Mouse (Mus musculus) embryonic facial prominence, embryonic 10.5 days (tissue): ENCODE results near the gene Bcar3. TPM values are rescaled to one million over a fixed set of nuclear protein-coding genes. Genes with fewer than 3 reads are reported as not detected.

Experiments
- DNase-seq: peaks from one replicate; pipeline ENCODE4 v3.0.0-alpha.2; 2017; ENCODE audit warnings: low spot score
- H3K27ac ChIP-seq: fragments of 300-500 bp; sonication (generic); replicated peaks from 2 replicates; pipeline ENCODE4 v1.5.1; 2016; ENCODE audit warnings: mild to moderate bottlenecking
- H3K27me3 ChIP-seq: fragments of 300-500 bp; sonication (generic); replicated peaks from 2 replicates; pipeline ENCODE4 v1.6.1; 2016; ENCODE audit warnings: low read depth, mild to moderate bottlenecking; ENCODE audit not compliant: poor library complexity, severe bottlenecking
- H3K36me3 ChIP-seq: fragments of 300-500 bp; sonication (generic); replicated peaks from 2 replicates; pipeline ENCODE4 v1.6.1; 2016; ENCODE audit warnings: mild to moderate bottlenecking, moderate library complexity
- H3K4me1 ChIP-seq: fragments of 300-500 bp; sonication (generic); 2 replicates; pipeline ENCODE4 v1.6.1; 2016
- H3K4me3 ChIP-seq: fragments of 300-500 bp; sonication (generic); 2 replicates; pipeline ENCODE4 v1.5.1; 2016; ENCODE audit warnings: mild to moderate bottlenecking, moderate library complexity
- H3K9me3 ChIP-seq: fragments of 300-500 bp; sonication (generic); 2 replicates; pipeline ENCODE4 v1.6.1; 2016; ENCODE audit warnings: mild to moderate bottlenecking
- WGBS: fragments of 180-500 bp; shearing (Covaris S2); methylation state at CpG from one replicate; pipeline ENCODE4 v1.1.7; 2016; 5-methylcytosine and 5-hydroxymethylcytosine counted together
- polyA plus RNA-seq: library from polyadenylated mRNA; unstranded; fragments of >200 nt; fragmentation: Nextera tagmentation; extraction: Ambion mirVana; gene quantifications from 2 replicates; pipeline ENCODE4 v1.2.1, GENCODE M21; 2016

Bcar3 gene
- polyA plus RNA-seq, 1 experiment from 2014 or later = 10.1 TPM

DNA sequence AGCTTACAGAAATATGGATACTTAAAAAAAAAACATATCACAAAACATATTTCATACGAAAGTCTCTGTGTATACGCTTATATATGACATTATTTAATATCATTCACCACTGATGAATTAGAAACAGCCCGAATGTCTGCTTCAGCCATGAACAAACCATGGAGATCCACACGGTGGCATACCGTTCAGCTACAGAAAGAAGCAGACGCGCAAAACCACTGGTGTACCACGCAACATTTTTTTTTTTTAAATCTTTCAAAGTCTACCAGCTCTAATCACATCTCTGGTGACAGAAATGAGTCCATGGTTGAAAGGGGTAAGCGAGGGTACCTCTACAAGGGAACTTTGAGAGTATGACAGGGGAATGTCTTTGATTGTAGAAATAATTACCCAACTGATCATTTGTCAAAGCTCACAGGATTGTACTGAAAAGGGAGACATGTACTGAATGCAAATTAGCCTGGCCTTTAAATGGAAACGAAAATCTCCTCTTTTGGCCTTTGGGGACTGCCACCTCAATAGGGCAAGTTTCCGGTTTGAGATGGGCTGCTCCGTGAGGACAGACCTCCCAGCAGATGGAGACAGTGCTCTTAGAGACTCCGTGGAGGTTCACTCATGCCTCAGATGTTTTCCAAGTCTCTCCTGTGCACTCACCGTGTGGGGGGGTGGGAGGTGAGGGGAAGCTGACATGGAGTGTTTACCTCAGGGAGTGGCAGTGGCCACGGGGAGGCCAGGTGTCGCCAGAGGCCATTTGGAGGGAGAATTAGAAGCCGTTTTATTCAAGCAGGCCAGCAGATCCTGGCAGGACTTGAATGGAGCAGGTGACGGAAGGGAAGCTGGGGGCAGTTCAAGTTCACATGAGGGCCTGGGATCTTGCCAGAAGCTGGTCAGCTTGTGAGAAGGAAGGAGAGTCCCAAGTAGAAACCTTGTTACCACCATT is 168.3 kb downstream of the Bcar3 start:
- Histone ChIP-seq H3K27me3 (no peaks in the 10 kb centered on the region), H3K9me3 (no peaks in the 10 kb centered on the region), H3K36me3 (no peaks in the 10 kb centered on the region), H3K4me3 (no peak overlapping the region), H3K27ac (peak overlapping the region; percentile 82), H3K4me1 (peaks cover 60% of the 10 kb centered on the region)
- no peak for DNase-seq
- 55% methylated on average over 18 of the region's 18 CpGs for WGBS

DNA sequence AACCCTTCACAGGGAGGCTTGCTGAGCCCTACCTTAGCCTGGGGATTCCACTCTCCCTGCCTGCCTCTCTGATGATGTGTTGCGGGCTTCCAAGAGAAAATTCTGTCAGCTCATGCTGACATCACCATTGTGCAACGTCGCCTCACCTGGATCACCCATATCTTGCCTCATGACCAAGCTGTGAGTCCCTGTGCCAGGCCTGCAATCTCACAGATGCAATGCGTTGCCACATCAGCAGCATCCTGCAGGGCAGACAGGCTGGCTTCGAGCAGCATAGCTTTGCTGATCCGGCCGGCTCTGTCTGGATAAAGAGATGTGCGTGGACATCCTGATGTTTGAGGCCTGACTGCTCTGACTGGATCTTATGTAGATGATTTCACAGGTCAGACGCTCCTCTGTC is 169.2 kb downstream of the Bcar3 start:
- H3K27me3 ChIP-seq = no peaks in the 10 kb centered on the region
- H3K4me3 ChIP-seq = no peak overlapping the region
- peaks cover 55% of the 10 kb centered on the region for H3K4me1 ChIP-seq
- no peaks in the 10 kb centered on the region for H3K9me3 ChIP-seq
- peak overlapping the region; percentile 48; the same call in 1 of the 2 replicates for H3K27ac ChIP-seq
- WGBS = 84% methylated on average over 9 of the region's 9 CpGs
- DNase-seq = no peak
- no peaks in the 10 kb centered on the region for H3K36me3 ChIP-seq

DNA sequence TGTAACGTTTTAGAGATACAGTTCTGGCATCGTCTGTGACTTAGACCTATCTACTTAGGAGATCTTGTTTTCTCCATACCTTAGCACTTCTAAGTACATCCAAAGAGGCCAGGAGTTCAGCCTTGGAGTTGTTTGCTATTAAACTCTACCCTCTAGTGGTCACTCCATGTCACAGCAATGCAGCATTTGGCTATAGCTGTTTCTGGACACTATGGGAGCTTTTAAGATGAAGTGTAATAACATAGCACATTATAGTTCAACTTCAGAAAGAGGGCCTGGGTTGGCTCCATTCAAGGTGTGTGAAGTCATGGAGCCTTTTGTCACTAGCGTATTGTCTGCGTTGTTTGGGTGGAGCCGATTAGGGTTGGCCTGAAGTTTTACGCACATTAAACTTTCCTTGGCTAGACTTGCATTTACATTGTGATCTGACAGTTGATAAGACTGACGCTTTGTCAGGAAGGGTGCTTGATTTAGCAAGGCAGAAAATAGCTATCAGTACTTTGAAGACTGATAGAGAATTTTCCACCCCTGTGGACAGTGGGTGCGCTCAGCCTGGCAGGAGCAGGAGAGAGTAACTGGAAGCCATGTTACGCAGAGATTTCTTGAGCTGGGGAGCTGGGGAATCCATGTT is 172.3 kb downstream of the Bcar3 start:
- WGBS = 53% methylated on average over 9 of the region's 9 CpGs
- peak; percentile 61 for DNase-seq
- Histone ChIP-seq H3K36me3 (no peaks in the 10 kb centered on the region), H3K27ac (no peak overlapping the region), H3K27me3 (no peaks in the 10 kb centered on the region), H3K4me3 (no peak overlapping the region), H3K9me3 (no peaks in the 10 kb centered on the region), H3K4me1 (peaks cover 51% of the 10 kb centered on the region)

DNA sequence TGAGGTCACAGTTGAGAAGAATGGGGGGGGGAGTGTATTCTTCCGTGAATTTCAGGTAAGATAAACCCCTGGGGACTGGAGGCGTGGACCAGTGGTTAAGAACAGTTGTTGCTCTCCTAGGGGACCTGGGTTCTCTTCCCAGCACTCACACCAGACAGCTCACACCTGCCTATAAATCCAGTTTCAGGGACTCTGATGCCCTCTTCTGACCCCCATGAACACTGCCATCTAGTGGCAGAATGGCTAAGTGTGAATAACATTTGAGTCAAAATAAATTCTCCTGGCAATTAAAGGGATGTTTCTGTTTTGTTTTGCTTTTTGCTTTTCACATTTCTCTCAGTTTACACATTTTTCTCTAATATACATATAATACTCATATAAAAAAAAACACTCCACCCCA is 174.0 kb downstream of the Bcar3 start:
- no peaks in the 10 kb centered on the region for H3K9me3 ChIP-seq
- no peak for DNase-seq
- WGBS = 61% methylated on average over 2 of the region's 2 CpGs

DNA sequence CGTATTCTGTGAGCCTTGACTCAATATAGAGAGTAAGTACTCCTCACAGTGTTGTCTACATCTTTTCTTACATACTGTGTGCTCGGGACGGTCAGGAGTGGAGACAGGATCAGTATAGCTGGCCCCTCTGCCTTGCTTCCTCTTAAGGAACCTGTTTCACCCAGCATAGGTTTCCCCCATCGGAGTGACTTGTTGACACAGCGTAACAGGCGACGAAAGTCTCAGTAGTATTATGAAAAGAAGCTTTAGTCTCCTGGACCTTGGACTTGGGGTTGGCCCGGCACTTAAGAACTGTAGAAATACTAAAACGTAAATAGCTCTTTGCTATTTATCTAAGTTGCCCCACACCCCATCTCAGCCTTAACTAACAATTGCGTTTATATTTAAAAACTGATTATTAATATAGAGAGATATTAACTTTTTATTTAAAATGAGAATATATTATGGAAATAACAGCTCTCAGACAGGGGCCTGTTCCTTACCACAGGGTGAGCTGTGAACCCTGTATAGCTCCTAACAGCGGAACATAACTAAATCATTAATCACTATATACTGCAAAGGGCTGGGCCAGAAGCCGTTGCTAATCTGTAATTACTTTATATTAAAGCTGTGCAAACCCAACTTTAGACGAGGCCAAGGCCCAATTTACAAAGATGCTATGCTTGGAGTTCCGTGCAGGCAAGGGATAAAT is 176.5 kb downstream of the Bcar3 start:
- H3K36me3 ChIP-seq = no peaks in the 10 kb centered on the region
- H3K27ac ChIP-seq = no peak overlapping the region
- WGBS = 81% methylated on average over 14 of the region's 14 CpGs
- no peak for DNase-seq
- no peaks in the 10 kb centered on the region for H3K9me3 ChIP-seq
- H3K4me3 ChIP-seq = no peak overlapping the region
- no peaks in the 10 kb centered on the region for H3K27me3 ChIP-seq
- peaks cover 57% of the 10 kb centered on the region for H3K4me1 ChIP-seq

More for the DNA sequence above, 174.0 kb downstream of the Bcar3 start:
- Histone ChIP-seq H3K4me1 (peaks cover 41% of the 10 kb centered on the region), H3K27me3 (no peaks in the 10 kb centered on the region), H3K36me3 (no peaks in the 10 kb centered on the region), H3K4me3 (no peak overlapping the region), H3K27ac (no peak overlapping the region)

DNA sequence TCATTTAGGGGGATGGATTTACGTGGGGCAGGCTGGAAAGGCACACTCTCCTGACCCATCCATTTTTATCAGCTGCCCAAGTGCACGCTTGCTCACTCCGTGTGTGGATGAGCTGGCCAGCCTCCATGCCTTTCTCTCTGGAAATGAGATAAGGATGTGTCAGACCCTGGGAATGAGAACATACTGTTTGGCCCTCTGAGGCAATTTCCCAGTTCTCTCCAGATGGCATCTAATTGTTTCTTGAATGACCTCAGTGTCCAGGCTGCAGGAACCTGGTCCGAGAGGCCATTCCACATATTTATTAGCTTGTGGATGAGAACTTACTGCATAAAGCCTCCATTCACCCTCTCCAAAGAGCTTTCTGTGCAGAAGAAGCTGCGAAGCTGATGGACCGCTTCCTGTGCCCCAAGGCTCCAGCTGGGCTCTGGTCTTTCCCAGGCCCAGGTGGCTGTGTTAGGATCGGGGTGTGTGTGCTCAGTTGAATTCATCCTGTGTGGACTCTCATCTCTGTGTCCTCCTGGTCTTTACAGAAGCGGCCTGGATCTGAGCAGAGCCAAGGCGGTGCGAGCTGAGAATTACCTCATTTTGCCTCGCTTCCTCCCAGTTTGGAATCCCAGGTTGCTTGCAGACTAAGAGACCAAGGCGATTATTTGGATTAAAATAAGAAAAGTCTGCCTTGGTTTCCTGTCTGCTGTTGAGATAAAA is 177.2 kb downstream of the Bcar3 start:
- Histone ChIP-seq H3K27me3 (no peaks in the 10 kb centered on the region), H3K36me3 (no peaks in the 10 kb centered on the region), H3K4me1 (peaks cover 59% of the 10 kb centered on the region), H3K9me3 (no peaks in the 10 kb centered on the region), H3K27ac (peak overlapping the region; percentile 4; the same call in 1 of the 2 replicates), H3K4me3 (no peak overlapping the region)
- peak; percentile 50 for DNase-seq
- WGBS = 43% methylated on average over 12 of the region's 12 CpGs

DNA sequence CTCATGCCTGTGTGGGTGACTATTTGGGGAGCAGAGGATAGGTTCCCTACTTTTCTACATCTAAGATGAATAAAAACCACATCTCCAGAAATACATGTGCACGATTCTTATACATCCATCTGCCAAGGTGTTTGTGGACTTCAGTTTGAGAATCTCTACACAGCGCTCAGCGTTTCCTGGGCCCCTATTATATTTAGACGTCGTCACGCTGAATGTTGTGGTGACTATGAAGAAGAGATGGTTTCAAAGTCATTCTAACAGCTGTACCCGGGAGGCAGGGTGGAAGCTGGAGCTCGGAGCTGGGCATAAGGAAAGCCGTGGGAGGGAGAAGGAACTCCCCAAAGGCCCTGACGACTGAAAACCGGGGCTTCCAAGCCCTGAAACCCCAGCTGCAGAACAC is 178.5 kb downstream of the Bcar3 start:
- Histone ChIP-seq H3K4me1 (peaks cover 67% of the 10 kb centered on the region), H3K9me3 (no peaks in the 10 kb centered on the region), H3K27ac (no peak overlapping the region), H3K4me3 (no peak overlapping the region), H3K27me3 (no peaks in the 10 kb centered on the region), H3K36me3 (no peaks in the 10 kb centered on the region)
- no peak for DNase-seq
- WGBS = 84% methylated on average over 11 of the region's 11 CpGs

DNA sequence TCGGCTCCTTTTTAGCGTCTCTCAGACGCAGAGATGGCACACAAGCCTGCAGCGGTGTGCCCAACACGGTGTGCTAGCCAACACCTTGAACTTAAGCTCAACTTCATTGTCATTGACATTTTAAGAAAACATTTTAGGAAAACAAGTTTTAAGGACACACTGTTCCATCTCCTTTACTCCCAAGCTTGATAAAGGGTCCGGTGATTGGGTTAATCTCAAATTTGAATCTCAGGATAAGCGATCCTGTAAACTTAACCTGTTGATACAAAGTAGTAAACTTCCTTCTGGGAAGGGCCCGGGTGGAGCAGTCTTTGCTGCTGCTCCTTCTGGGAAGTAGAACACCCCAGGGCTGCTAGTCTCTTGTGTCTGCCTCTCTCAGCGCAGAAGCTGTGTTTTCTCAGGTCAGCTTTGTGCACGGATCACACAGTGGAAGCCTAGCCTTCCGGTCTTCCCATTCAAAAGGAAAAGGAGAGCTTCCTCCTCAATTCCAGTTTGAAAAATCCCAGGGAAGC is 179.6 kb downstream of the Bcar3 start:
- Histone ChIP-seq H3K27ac (peak overlapping the region; percentile 71; the same call in 1 of the 2 replicates), H3K36me3 (no peaks in the 10 kb centered on the region), H3K27me3 (no peaks in the 10 kb centered on the region; the same call in 1 of the 2 replicates), H3K4me1 (peaks cover 72% of the 10 kb centered on the region), H3K9me3 (no peaks in the 10 kb centered on the region), H3K4me3 (no peak overlapping the region)
- WGBS = 76% methylated on average over 11 of the region's 11 CpGs
- no peak for DNase-seq

DNA sequence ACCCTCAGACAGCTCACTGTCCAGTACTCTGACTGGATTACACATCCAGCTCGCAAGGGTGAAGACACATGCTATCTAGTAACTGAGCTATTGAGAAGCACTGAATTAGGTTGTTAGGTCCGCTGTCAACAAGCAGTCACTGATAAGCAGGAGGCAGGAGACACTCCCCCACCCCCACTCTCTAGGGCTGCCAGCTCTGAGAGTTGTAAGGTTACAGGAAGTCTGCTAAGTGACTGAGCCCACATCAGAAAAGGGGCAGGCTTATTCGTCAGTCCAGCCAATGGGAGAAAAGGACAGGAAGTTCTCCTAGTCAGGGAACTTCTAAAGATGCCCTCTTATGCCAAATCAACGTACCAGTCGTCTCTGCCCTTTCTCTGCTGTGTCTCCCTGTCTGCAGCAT is 180.1 kb downstream of the Bcar3 start:
- H3K27ac ChIP-seq = peak overlapping the region; percentile 71; the same call in 1 of the 2 replicates
- no peaks in the 10 kb centered on the region; the same call in 1 of the 2 replicates for H3K27me3 ChIP-seq
- WGBS = 36% methylated on average over 5 of the region's 5 CpGs
- no peaks in the 10 kb centered on the region for H3K36me3 ChIP-seq
- H3K9me3 ChIP-seq = no peaks in the 10 kb centered on the region
- H3K4me3 ChIP-seq = no peak overlapping the region
- H3K4me1 ChIP-seq = peaks cover 72% of the 10 kb centered on the region
- peak; percentile 50 for DNase-seq

DNA sequence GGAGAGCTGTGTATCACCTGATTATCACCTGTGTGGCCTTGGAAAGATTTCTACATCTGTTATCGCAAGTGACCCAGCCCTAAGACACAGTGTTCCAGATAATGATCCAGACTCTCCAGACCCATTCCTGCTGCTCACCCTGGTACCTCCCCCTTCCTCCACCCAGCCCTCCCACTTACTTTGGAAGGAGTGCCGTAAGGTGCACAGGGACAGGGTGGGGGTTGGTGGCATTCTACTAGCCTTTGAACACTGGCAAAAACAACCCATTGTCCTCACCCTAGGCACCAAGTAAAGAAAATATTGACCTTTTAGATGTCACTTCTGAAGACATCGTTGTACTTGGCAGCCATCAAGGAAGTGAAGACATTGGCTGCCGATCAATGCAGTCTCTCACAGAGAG is 180.9 kb downstream of the Bcar3 start:
- H3K4me1 ChIP-seq = peaks cover 79% of the 10 kb centered on the region
- no peak for DNase-seq
- H3K36me3 ChIP-seq = no peaks in the 10 kb centered on the region
- 70% methylated on average over 4 of the region's 4 CpGs for WGBS
- H3K9me3 ChIP-seq = no peaks in the 10 kb centered on the region
- no peaks in the 10 kb centered on the region; the same call in 1 of the 2 replicates for H3K27me3 ChIP-seq
- no peak overlapping the region for H3K4me3 ChIP-seq
- peak overlapping the region; percentile 71 for H3K27ac ChIP-seq

DNA sequence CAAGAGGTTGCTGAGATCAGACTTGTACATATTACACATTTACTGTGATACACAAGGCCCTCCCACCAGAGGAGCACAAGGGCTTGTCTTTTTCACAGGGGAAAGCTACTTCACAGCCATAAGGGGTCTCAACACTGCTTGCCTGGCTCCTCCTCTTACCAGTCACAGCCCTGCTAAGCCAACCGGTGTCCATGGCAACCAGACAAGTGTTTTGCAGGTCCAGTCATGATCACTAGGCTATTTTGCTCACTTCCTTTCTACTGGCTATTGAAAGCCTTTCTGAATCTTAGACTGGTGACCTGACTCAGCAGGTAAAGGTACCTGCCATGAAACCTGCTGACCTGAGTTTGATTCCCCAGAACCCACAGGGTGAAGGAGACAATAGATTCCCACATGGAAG is 181.8 kb downstream of the Bcar3 start:
- 43% methylated on average over 1 of the region's 1 CpGs for WGBS
- Histone ChIP-seq H3K9me3 (no peaks in the 10 kb centered on the region), H3K27me3 (no peaks in the 10 kb centered on the region; the same call in 1 of the 2 replicates), H3K36me3 (no peaks in the 10 kb centered on the region), H3K4me3 (no peak overlapping the region), H3K4me1 (peaks cover 81% of the 10 kb centered on the region), H3K27ac (peak overlapping the region; percentile 71)
- DNase-seq = peak; percentile 77
